Mouse (Mus musculus) neural tube, embryonic 10.5 days (tissue): ENCODE measurements around the gene Ssr1.
A peak's percentile ranks its signal among the peaks of the same experiment; 100 is the strongest.

Experiments used
- DNase-seq: peaks from one replicate; pipeline ENCODE4 v3.0.0-alpha.2; 2017; ENCODE audit warnings: low spot score; ENCODE audit errors: extremely low spot score

Gene Ssr1

DNA sequence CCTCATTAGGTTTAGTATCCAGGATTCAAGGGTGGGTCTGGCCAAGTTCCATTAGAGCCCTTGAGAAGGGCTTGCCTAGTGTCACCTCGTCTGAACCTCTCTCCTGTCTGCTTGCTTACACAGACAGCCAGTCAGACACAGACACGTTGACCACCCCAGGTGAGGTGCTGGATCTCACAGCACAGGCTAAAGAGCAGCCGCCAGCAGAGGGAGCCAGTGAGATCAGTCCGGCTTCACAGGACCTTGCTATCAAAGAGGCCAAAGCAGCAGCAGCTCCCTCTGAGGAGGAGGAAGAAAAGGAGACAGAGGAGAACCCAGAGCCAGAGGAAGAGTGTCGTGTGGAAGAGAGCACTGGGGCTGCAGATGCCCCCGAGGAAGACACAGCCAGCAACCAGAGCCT is 47.3 kb downstream of the Ssr1 start:
- peak; percentile 87 for DNase-seq

DNA sequence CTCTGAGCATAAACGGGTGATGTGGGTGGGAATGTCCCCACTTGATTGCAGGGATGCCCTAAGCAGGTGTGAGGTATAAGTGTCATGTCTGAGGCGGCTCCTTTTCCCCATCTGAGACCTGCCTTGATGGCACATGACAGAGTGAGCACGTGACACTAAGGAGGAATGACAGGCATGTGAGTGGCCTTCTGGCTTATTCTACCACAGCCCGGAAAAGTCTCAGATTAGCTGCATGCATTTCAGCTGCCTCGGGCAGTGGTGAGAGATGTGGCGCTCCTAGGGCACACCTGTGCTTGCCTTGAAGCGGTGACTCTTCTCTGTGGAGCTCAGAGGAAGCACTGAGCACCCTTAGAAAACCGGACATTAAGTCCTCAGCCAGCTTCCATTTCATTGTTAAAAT is 48.6 kb downstream of the Ssr1 start:
- DNase-seq, result no peak

DNA sequence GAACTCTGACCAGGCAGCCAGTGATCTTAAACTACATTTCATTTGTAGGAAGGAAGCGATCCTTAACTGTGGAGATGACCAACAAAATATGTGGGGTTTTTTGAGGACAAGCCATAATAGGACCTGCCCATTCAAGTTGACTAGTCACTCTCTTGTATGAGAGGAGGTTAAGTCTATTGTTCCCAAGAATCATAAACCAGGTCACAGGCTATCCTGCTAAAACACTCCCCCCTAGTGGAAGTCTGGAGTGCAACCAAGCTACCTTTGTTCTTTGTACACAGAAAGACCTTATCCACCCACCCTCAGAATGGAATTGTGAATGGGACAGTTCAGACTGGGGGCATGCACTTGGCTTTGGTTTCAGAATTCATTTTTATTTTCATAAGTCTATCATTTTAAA is 49.7 kb downstream of the Ssr1 start:
- DNase-seq, result no peak

DNA sequence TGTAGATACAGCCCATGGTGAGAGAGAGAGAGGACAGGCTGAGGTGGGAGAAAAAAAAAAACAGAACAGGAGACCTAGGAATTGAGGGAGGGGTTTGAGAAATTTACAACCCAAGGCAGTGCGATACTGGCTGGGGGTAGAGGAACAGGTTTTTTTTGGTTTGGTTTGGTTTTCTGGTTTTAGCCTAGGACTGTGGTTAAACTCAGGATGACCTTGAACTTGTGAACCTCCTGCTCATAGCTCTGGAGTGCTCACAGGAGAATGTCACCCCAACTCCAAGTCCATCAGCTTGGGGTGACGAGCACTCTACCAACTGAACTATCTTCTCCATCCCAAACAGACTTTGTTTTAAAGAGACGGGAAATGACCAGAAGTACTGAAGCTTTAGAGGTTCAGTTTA is 50.6 kb downstream of the Ssr1 start:
- DNase-seq, result no peak

DNA sequence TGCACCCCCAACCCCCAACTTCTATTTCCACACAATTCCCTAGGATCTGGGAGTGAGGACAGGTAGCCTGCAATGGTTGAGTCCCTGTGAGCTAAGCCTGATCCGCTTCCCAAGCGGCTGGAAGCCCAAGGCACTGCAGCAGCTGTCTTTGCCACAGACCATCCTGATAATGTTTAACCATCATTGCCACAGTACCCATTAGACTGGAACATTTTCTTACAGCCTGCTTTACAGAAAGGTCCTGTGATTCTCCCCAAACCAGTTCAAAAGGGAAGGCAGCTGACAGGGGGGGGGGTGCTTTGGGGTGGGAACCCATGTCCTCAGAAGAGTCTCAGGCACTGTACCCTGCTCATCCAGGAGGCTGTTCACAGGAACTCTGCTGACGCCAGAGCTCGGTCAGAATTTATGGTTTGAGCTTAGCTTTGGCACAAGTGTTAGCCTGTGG is 51.1 kb downstream of the Ssr1 start:
- no peak for DNase-seq

DNA sequence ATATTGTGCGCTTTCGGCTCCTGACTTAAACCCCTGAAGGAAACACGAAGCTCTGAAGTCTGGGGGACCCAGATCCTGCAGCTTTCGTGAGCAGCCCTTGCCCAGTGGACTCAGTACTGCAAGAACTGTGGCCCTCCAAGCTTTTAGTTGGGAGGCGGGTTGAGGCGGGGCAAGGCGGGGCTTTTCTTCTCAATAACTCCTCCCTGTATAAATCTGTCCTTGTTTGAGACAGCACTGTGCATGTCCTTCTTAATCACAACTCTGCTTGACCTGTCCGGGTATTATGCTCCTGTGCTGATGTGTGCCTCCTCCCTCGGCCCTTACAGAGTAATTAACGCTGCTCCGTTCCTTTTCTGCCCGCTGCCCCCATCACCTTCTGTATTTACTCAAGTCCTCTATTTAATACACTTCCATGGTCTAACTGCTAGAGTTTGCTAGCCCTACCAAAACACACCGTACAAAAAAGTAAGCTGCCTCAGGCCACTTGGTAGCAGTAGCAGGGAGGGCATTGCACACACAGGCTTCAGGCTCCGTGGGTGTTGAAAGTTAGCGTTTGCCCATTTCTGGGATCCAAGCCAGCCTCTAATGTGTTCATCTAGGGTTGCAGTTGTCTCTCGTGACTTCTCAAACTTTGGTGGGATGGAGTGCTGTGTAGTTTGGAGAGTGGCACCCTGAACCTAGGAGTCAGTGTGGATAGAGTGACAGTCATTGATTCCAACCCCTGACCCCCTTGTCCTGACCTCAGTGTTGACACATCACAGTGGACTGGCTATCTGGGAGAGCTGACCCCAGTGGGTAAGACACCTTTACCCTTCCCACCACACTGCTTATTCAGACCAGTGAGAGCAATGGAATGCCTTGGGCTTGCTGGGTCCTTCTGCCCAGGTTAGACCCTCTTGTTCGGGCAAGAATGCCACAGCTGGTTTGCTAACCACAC is 51.8 kb downstream of the Ssr1 start:
- no peak for DNase-seq

DNA sequence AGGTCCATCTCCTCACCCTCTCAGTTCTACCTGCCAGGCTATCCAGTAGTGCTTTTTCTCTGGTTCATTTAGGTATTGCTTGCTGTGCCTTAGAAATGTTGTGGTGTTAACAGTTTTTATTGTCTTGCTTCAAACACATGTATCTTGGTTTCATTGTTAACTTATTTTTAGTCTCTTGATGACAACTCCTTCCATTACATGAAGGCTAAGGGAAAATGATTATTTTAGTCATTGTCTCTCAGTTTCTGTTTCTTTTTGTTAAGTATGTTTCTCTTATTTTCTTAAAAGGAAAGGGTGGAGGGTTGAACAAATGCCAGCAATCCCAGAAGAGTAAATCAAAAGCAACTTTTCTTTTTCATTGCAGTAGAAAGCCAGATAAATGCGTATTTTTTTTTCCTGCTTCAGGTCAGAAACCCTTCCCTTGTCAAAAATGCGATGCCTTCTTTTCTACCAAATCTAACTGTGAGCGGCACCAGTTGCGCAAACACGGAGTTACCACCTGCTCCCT is 52.8 kb downstream of the Ssr1 start:
- no peak for DNase-seq

DNA sequence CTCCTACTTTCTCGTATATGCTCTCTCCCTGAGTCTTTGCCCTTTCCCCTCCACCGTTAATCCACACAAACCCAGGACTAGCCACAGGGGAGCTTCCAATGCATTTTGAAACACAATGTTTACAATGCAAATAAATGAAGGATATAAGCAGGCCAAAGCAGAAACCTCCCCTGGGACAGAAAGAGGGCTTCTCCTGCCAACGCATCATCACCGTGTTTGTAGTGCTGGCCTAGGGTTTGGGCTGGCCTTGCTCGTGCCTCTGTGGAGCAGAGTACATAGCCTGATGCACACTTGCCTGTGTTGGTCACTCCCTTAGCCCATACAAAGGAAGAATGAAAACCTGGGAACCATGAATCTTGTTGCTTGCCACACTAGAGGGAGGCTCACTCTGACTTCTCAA is 53.4 kb downstream of the Ssr1 start:
- DNase-seq, result no peak

DNA sequence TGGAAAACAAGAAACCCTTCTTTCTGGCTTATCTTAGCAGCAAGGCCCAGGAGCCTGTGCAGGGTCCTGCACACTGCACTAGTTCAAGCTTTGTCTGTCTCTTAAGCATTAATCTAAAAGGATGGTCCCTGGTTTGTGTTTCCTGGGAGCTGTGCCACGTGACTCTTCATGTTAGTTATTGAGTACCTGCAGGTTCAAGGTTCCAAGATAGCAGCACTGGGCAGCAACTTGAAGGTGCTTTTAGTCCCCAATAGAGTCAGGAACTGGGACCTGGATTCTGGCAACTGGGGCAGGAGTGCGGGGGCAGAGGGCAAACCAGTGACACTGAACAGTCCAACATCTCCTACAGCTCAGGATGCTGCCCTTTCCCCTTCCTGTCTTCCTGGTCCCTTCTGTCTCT is 53.9 kb downstream of the Ssr1 start:
- no peak for DNase-seq

DNA sequence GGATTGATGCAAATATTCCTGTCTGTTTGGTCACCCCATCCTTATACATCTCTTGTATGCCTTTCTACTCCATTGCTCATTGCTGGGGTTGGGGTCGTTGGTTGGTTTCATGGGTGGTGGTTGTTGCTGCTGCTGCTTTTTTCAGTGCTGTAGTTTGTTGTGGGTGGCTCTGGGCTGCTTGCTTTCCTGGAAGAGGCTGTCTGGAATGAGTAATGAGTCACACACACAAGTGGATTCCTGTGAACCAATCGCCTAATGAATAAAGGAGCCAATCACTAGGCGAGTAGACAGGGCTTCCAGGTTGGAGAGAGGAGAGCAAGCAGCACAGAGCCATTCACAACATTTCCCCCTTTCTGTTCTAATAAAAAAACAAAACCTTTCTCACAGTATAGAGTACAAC is 57.7 kb downstream of the Ssr1 start:
- no peak for DNase-seq

DNA sequence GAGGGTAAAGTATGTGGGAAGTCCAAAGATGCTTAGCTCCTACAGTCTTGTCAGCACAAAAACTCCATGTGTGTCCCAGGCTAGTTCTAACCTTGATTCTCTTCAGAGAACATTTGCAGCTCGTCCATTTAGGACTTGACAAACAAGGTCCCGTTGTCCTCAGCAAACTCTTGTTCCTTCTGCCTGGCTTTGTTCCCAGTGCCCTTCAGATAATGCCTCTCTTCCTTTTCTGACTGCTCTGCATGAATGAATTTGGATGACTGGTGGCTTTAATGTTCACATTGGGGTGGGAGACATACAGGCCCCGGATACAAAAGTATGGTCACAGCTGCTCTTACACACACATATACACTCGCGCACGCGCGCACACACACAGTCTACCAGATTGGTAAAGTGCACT is 59.1 kb downstream of the Ssr1 start:
- DNase-seq, result no peak

DNA sequence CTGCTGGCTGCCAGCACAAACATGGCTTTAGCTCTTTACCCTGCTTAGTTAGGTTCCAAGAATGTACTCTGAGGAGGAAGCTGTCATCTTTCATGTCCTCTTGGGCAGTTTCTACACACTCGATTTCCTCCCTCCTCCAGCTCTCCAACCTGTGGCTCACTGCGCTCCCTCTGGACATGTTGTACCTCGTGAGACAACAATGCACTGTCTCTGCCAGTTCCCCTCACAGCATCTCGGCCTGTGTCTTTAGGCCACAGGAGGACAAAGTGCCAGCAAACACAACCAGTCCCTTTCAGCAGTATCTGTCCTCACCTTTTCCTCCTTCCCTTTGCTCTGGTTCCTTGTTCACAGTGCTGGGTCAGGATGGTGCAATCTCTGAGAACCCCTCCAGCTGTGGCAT is 59.9 kb downstream of the Ssr1 start:
- no peak for DNase-seq

DNA sequence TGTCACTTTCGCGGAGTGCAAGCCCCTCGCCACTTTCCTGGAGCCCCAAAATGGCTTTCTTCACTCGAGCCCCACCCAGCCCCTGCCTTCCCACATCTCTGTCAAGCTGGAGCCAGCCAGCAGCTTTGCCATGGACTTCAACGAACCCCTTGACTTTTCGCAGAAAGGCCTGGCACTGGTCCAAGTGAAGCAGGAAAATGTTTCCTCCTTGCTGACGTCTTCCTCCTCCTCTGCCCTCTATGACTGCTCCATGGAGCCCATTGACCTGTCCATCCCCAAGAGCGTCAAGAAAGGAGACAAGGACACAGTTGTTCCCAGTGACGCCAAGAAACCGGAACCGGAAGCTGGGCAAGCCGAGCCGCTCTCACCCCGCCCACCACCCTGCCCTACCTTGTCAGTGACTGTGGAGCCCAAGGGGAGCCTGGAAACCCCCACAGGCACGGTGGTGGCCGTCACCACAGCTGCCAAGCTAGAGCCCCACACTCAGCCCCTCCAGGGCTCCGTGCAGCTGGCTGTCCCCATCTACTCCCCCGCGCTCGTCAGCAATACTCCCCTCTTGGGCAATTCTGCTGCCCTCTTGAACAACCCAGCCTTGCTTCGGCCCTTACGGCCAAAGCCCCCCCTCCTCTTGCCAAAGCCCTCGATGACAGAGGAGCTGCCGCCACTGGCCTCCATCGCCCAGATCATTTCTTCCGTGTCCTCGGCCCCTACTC is 62.7 kb downstream of the Ssr1 start:
- no peak for DNase-seq

DNA sequence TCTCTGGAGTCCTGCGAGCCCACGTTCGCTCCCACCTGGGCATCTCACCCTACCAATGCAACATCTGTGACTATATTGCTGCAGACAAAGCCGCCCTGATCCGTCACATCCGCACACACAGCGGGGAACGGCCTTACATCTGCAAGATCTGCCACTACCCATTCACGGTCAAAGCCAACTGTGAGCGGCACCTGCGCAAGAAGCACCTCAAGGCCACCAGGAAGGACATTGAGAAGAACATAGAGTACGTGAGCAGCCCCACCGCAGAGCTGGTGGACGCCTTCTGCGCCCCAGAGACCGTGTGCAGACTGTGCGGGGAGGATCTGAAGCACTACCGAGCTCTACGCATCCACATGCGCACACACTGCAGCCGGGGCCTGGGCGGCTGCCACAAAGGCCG is 63.4 kb downstream of the Ssr1 start:
- DNase-seq, result no peak

DNA sequence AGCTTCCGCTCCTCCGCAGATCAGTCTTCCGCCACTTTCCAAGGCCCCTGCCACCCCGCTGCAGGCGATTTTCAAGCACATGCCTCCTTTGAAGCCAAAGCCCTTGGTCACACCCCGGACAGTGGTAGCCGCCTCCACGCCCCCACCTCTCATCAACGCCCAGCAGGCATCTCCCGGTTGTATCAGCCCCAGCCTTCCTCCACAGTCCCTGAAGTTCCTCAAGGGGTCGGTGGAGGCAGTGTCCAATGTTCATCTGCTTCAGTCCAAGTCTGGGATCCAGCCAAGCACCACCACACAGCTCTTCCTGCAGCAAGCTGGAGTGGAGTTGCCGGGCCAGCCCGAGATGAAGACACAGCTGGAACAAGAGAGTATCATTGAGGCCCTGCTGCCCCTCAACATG is 63.9 kb downstream of the Ssr1 start:
- no peak for DNase-seq

DNA sequence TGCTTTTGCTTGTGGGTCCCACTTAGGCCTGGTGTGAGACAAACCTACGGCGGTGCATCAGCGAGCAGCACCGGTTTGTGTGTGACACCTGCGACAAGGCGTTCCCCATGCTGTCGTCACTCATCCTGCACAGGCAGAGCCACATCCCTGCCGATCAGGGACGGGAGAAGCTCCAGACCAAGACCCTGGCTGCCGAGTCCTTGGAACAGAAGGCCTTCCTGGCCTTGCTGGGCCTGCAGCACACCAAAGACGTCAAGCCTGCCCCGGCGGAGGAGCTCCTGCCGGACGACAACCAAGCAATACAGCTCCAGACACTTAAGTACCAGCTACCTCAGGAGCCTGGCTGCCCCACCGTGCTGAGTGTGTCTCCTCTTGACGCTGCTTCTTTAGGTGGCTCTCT is 64.5 kb downstream of the Ssr1 start:
- DNase-seq, result no peak

DNA sequence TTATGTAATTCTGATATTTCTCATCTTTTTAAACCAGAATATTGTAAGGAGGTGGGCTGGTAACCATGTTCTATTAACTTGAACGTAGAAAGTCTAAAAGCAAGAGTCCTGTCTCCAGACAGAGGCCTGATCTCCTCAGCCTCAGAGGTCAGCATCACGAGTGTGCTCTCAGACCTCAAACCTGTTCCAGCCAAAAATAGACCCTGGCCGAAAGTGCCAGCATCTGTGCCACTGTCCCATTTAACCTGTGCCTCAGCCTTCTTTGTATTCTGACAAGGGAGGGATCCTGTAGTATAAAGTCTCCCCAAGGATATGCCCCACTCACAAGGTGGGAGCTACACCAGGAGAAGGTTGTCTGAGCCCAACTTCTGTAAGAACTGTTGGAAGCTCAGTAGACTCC is 67.6 kb downstream of the Ssr1 start:
- no peak for DNase-seq

DNA sequence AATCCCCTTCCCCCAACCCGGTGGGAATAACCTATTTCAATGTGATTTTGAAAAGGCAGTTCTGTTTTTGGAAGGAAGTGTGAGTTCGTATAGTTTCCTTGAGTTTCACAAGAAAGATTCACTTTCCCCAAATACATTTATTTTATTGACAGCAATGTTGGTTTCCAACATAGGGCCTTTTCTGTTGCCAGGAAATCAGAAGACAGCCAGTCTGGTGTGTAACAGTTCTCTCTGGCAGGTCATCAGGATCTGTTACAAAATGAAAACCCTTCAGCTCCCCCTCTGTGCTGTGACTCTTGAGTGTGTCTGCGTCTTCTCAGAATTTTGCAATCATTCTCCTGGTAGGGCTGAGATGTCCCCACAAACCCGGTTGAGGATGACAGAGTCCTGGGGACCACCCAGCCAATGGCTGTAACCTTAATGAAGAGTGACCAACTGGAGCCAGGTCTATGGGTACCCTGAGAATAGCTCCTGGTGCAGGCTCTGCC is 69.5 kb downstream of the Ssr1 start:
- DNase-seq, result no peak

DNA sequence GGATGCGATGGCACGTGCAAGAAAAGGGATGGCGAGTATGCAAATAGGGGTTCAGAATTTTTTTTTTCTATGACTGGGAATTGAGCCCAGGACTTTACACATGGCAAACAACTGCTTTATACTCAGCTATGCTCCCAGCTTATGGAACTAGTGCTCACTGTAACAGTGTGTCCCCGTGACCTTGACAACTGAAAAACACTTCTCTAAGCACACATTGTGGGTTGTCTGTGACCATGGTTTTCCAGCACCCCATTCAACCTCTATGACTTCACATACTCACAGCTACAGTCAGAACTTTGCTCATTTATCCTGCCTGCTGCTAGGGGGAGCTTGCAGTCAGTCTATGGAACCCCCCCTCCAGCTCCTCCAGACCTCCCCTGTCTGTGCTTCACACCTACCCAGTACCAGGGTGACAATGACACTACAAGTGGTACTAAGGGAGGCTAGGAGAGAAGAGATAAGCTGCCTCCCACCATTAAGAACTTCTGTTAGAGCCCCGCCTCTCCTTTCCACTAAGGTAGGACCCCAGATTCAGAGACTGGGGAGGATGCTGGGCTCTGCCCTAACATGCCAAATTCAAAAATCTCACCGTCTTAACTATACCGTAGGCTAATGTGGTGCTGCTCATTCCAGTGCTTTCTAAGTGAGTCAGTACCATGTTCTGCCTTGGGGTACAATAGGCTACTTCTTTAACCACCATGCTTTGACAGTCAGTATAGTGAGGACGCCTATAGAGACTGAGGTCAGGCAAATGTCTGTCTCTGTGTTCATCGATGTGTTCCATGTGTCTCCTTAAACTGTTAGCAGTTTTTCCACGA is 70.2 kb downstream of the Ssr1 start:
- DNase-seq, result no peak

DNA sequence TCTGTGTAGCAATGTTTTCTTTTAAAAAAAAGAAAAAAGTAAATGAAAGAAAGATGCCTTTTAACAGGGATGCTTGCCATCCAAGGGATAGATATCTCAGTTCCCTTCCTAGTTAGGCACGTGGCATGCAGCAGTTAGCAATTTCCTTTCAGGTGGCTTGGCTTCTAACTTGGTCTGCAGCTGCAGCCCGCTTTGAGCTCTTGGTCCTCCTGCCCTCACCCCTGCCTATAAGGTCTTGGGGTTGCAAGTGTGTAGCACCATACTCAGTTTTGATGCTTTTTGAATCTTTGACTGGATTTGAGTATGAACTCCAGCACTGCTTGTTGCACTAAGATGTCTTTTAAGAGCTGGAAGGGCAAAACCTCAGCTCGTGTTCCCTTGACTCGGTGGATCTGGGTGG is 70.9 kb downstream of the Ssr1 start:
- DNase-seq, result no peak

DNA sequence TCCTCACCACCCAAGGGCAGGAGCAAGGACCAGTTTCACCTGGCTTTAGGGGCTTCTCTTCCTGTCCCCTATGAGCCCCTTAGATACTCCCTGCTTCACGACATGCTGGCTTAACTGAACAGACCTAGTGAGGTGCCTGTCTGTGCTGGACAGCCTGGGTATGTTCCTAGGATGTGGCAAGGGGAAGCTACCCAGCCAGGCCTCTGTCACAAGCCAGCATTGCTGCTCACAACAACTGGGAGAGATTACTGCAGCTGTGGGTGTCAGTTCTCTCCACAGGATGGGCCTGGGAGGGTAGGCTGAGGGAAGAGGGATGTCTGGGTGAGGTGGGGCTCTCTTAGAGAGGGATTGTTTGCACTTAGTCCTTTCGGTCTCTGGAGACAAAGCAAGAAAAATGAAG is 73.3 kb downstream of the Ssr1 start:
- DNase-seq, result no peak
